ENCODE assay signal across 8 mouse cellular contexts in the genomic region with DNA sequence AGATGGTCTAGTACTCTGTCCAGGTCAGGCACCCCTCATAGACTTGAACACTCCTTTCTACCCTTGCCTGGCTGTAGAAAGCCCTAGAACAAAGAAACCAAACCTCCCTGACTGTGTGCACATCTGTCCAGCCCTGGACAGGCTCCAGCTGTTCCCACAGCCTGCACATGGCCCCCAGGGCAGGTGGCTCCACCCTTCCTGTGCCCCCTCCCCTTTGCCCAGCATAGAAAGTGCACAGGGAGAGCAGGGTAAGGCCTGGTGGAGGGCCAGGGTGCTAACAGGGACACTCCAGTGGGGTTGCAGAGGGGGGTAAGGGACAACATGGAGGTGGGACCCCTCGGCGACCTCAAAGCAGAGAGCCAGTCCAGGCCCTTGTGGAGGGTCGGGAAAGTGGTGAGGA. TPM values are rescaled to one million over a fixed set of nuclear protein-coding genes. Genes with fewer than 3 reads are reported as not detected.
DNase-seq lines count a peak whose midpoint lies in the region; ATAC-seq and TF ChIP-seq lines count a peak whose summit lies in the region.
"Had no signal": no experiment of that assay in that cellular context is flagged by ENCODE, and none has a peak within 500 bp of the region (broad histone marks: within the 10 kb centered on the region; RNA-seq: fewer than 3 reads in every experiment).

No protein-coding gene starts in this region.

- peaks cover 57% of the 10 kb centered on the region for H3K27me3 ChIP-seq in megakaryocyte, embryonic 14.5 days (replicated peaks)
- H3K27me3 ChIP-seq in heart, embryonic 16.5 days (ENCODE audit: control insufficient read depth, insufficient read depth, low read length): no peaks in the 10 kb centered on the region
- no peaks in the 10 kb centered on the region for H3K27me3 ChIP-seq in small intestine, adult 2 months (ENCODE audit: control insufficient read depth, insufficient read depth, low read length)

- no peak for ATAC-seq in megakaryocyte, adult 5-6 weeks (ENCODE audit: poor library complexity, severe bottlenecking)
- ATAC-seq in heart, embryonic 16.5 days (replicated peaks; ENCODE audit: extremely low read depth, insufficient read depth, low FRiP score): no peak
- ATAC-seq: forebrain, postnatal 0 days had no signal

- H3K4me2 ChIP-seq in heart, embryonic 16.5 days (ENCODE audit: low read depth, low read length): peak overlapping the region; percentile 77

- H3K27ac ChIP-seq in heart, embryonic 16.5 days (ENCODE audit: low read length): peak overlapping the region; percentile 97
- peak overlapping the region; percentile 42 for H3K27ac ChIP-seq in small intestine, adult 2 months (ENCODE audit: insufficient read depth, low read depth, low read length)

- H3K9me3 ChIP-seq in megakaryocyte, embryonic 14.5 days: peaks cover 13% of the 10 kb centered on the region
- H3K9me3 ChIP-seq in heart, embryonic 16.5 days (replicated peaks; ENCODE audit: control insufficient read depth, low read length): no peaks in the 10 kb centered on the region

- 29% methylated on average over 3 of the region's 3 CpGs for WGBS in heart, embryonic 16.5 days
- WGBS in small intestine, adult 2 months: 60% methylated on average over 3 of the region's 3 CpGs

- H3K36me3 ChIP-seq in megakaryocyte, embryonic 14.5 days (replicated peaks; ENCODE audit: low read length): peaks cover 19% of the 10 kb centered on the region
- H3K36me3 ChIP-seq in heart, embryonic 16.5 days (ENCODE audit: control insufficient read depth, insufficient read depth): peaks cover 25% of the 10 kb centered on the region
- peaks cover 7% of the 10 kb centered on the region; the same call in 1 of the 2 replicates for H3K36me3 ChIP-seq in small intestine, adult 2 months (ENCODE audit: control insufficient read depth, insufficient read depth, low read length)

- no peak for TF ChIP-seq CTCF in small intestine, adult 2 months (IDR thresholded peaks at IDR 0.05; ENCODE audit: extremely low read depth, insufficient read length, insufficient replicate concordance, low read depth, low read length)

- H3K9ac ChIP-seq in heart, embryonic 16.5 days (ENCODE audit: low read length): peak overlapping the region; percentile 68
- H3K9ac ChIP-seq: forebrain, postnatal 0 days had no signal

- H3K4me3 ChIP-seq in megakaryocyte, embryonic 14.5 days (replicated peaks): peak overlapping the region; percentile 7
- H3K4me3 ChIP-seq in heart, embryonic 16.5 days (ENCODE audit: low read length): peak overlapping the region; percentile 27
- H3K4me3 ChIP-seq in small intestine, adult 2 months (ENCODE audit: low read depth, low read length): peak overlapping the region; percentile 14

- no peak for TF ChIP-seq POLR2A in small intestine, adult 2 months (IDR thresholded peaks at IDR 0.05; ENCODE audit: low read depth, low read length)

- H3K4me1 ChIP-seq in megakaryocyte, embryonic 14.5 days: peaks cover 56% of the 10 kb centered on the region
- peaks cover 51% of the 10 kb centered on the region for H3K4me1 ChIP-seq in heart, embryonic 16.5 days (ENCODE audit: control insufficient read depth, insufficient read depth, low read length)
- peaks cover 11% of the 10 kb centered on the region for H3K4me1 ChIP-seq in small intestine, adult 2 months (ENCODE audit: control insufficient read depth, insufficient read depth, insufficient read length, low read length)

- DNase-seq in kidney, postnatal 14 days: peak; percentile 45
- DNase-seq in adipocyte (ENCODE audit: low spot score): no peak
- no peak for DNase-seq in frontal cortex, postnatal 14 days (ENCODE audit: low spot score in 2 of 2)
- DNase-seq: forebrain, postnatal 0 days had no signal

RNA-seq across cellular contexts. Expression of gene Kank2, which starts 2.3 kb away (rescaled TPM):
- 0.51 TPM in 1 of 2 replicates, not detected in the other for polyA plus RNA-seq in megakaryocyte, embryonic 14.5 days (2012; ENCODE audit: insufficient read depth, low replicate concordance)
- total RNA-seq in megakaryocyte, adult 5-6 weeks (2015): 0.73 and 1.2 TPM in 2 replicates
- total RNA-seq in megakaryocyte, adult 5-6 weeks (2017): 0.49 and 1.1 TPM in 2 replicates
- 16.6 and 21.8 TPM in 2 replicates for polyA plus RNA-seq in heart, embryonic 16.5 days (2015; fragmentation: Nextera tagmentation; extraction: Ambion mirVana)
- polyA plus RNA-seq in small intestine, adult 2 months (2012; rRNA removed): 23.0 and 24.8 TPM in 2 replicates

RNA-seq across cellular contexts. Expression of gene Spc24, which starts 36.2 kb away (rescaled TPM):
- 19.2 and 58.4 TPM in 2 replicates for polyA plus RNA-seq in megakaryocyte, embryonic 14.5 days (2012; ENCODE audit: insufficient read depth, low replicate concordance)
- total RNA-seq in megakaryocyte, adult 5-6 weeks (2015): 49.8 and 57.8 TPM in 2 replicates
- total RNA-seq in megakaryocyte, adult 5-6 weeks (2017): 127 and 156 TPM in 2 replicates
- polyA plus RNA-seq in heart, embryonic 16.5 days (2015; fragmentation: Nextera tagmentation; extraction: Ambion mirVana): 91.4 and 93.2 TPM in 2 replicates
- polyA plus RNA-seq in small intestine, adult 2 months (2012; rRNA removed): 11.0 and 22.6 TPM in 2 replicates

RNA-seq across cellular contexts. Expression of gene Angptl8, which starts 39.1 kb away (rescaled TPM):
- not detected in 2 replicates for polyA plus RNA-seq in megakaryocyte, embryonic 14.5 days (2012; ENCODE audit: insufficient read depth, low replicate concordance)
- total RNA-seq in megakaryocyte, adult 5-6 weeks (2015): 1.6 and 2.0 TPM in 2 replicates
- total RNA-seq in megakaryocyte, adult 5-6 weeks (2017): 3.3 TPM in 1 of 2 replicates, not detected in the other
- 1.7 and 2.4 TPM in 2 replicates for polyA plus RNA-seq in heart, embryonic 16.5 days (2015; fragmentation: Nextera tagmentation; extraction: Ambion mirVana)
- 10.2 and 12.3 TPM in 2 replicates for polyA plus RNA-seq in small intestine, adult 2 months (2012; rRNA removed)
- total RNA-seq: forebrain, postnatal 0 days had no signal

RNA-seq across cellular contexts. Expression of gene Dock6, which starts 56.2 kb away (rescaled TPM):
- 1.1 and 3.0 TPM in 2 replicates for polyA plus RNA-seq in megakaryocyte, embryonic 14.5 days (2012; ENCODE audit: insufficient read depth, low replicate concordance)
- 2.3 and 2.6 TPM in 2 replicates for total RNA-seq in megakaryocyte, adult 5-6 weeks (2015)
- 1.3 and 1.5 TPM in 2 replicates for total RNA-seq in megakaryocyte, adult 5-6 weeks (2017)
- 45.2 and 46.2 TPM in 2 replicates for polyA plus RNA-seq in heart, embryonic 16.5 days (2015; fragmentation: Nextera tagmentation; extraction: Ambion mirVana)
- polyA plus RNA-seq in small intestine, adult 2 months (2012; rRNA removed): 36.4 and 73.5 TPM in 2 replicates

Comparison
In these comparisons a context has a peak if more than half of its experiments do, and no peak if none do; other contexts are left out.
1. RNA of gene Kank2, which starts 2.3 kb away (polyA plus RNA-seq): 23.0 to 24.8 TPM in small intestine, adult 2 months and 16.6 to 21.8 TPM in heart, embryonic 16.5 days; 0.51 TPM in megakaryocyte, embryonic 14.5 days; every median in the first group is over 10 times any median in the second.
2. Peak in every context shown above with its lines, with median percentiles within 50 percentile points of each other: H3K4me3 ChIP-seq.